Mouse (Mus musculus): ENCODE results near the gene Nf1. TPM values are rescaled to one million over a fixed set of nuclear protein-coding genes. Genes with fewer than 3 reads are reported as not detected.
"Not testable (repeated sequence)": the region's sequence is repeated elsewhere in the genome, so short reads cannot be mapped to it uniquely, and the experiment has no call there.

The Nf1 gene
- polyA plus RNA-seq (2016; fragmentation: Nextera tagmentation; extraction: Ambion mirVana) = 8.2 and 9.0 TPM in 2 replicates

GRCm38 (mm10) chr11:79339234-79339807 is at the start of gene Nf1:
Gene Nf1 (plus strand): TSS chr11:79339693.
- H3K4me3 ChIP-seq = peak within 1 kb of the TSS; percentile 99
- 0 out of 2 replicates have a peak, but pooled peaks cover 7% of the 10 kb centered on the region for H3K27me3 ChIP-seq (replicated peaks)
- peak within 1 kb of the TSS; percentile 81 for H3K27ac ChIP-seq
- no peaks in the 10 kb centered on the region for H3K9me3 ChIP-seq
- H3K4me1 ChIP-seq = peaks cover 11% of the 10 kb centered on the region
- H3K4me2 ChIP-seq (replicated peaks) = peak within 1 kb of the TSS; percentile 88
- H3K9ac ChIP-seq = peak within 1 kb of the TSS; percentile 99
- under 1% methylated on average over 47 of the region's 49 CpGs for WGBS
- peaks cover 6% of the 10 kb centered on the region; the same call in 1 of the 2 replicates for H3K36me3 ChIP-seq
- ATAC-seq (ENCODE audit: low FRiP score, low read depth) = peak; percentile 96

DNA sequence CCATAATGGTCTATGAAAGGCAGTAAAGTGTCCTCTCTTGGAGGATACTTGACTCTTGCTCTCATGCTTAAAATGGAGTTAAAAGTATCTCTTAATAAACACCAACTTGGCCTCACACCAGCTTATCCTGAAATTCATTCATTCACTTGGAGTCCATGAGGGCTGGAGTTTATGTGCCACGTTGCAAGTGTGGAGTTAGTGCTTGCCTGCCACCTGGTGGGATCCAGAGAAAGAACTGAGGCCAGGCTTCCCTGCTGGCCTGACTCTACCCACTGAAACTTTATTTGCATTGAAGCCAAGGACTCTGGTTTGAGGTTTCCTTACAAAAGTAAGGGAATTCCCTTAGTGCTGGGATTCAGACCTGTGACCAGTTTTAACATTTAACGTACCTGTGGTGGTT is 49.0 kb upstream of the Nf1 start:
- Histone ChIP-seq H3K27me3 (replicated peaks) (no peaks in the 10 kb centered on the region), H3K27ac (no peak overlapping the region), H3K4me3 (no peak overlapping the region), H3K4me2 (replicated peaks) (no peak overlapping the region), H3K4me1 (no peaks in the 10 kb centered on the region), H3K9ac (no peak overlapping the region), H3K9me3 (no peaks in the 10 kb centered on the region), H3K36me3 (no peaks in the 10 kb centered on the region)
- 57% methylated on average over 2 of the region's 2 CpGs for WGBS
- no peak for ATAC-seq (ENCODE audit: low FRiP score, low read depth)

DNA sequence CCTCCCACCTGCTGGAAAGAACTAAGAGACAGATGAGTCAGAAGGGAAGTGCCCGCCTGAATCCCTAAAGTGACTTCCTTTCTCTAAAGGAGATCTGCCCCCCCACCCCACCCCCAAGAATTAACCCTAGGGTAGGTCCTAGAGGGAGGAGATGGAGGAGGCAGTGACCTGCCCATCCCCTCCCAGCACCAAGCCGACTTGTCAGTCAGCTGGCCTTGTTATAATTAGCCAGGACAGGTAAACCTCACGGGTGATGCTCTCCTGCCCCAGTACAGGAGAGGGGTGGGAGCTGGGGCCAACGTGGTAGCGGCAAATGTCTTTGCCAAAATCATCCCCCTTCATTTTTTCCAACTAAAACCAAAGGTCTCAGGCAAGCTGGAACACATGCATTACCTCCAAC is 47.8 kb upstream of the Nf1 start:
- no peak overlapping the region for H3K4me3 ChIP-seq
- no peak overlapping the region for H3K4me2 ChIP-seq (replicated peaks)
- no peak for ATAC-seq (ENCODE audit: low FRiP score, low read depth)
- H3K27ac ChIP-seq = no peak overlapping the region
- no peaks in the 10 kb centered on the region for H3K36me3 ChIP-seq
- H3K9ac ChIP-seq = no peak overlapping the region
- no peaks in the 10 kb centered on the region for H3K9me3 ChIP-seq
- H3K4me1 ChIP-seq = no peaks in the 10 kb centered on the region
- WGBS = 75% methylated on average over 5 of the region's 5 CpGs
- H3K27me3 ChIP-seq (replicated peaks) = no peaks in the 10 kb centered on the region

DNA sequence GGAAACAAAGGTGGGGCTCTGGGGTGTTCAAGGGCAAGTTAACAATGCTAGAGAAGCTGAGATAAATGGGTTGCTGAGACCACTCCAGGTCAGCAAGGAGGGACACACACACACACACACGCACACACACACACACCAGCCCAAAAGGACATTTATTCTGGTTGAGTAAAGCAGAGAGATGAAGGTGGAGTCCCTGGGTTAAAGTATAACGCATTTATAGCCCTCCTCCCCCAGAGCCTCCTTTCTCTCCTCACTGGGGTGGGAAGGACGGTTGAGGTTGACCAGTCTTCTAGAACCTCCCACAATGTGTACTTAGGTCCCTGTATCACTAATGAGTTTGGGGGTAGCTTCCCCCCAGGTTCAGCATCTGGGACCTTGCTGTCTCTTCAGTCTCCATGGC is 47.4 kb upstream of the Nf1 start:
- no peaks in the 10 kb centered on the region for H3K9me3 ChIP-seq
- no peaks in the 10 kb centered on the region for H3K36me3 ChIP-seq
- WGBS = 48% methylated on average over 3 of the region's 3 CpGs
- H3K27ac ChIP-seq = no peak overlapping the region
- no peak overlapping the region for H3K4me3 ChIP-seq
- no peak overlapping the region for H3K9ac ChIP-seq
- H3K27me3 ChIP-seq (replicated peaks) = no peaks in the 10 kb centered on the region
- H3K4me1 ChIP-seq = no peaks in the 10 kb centered on the region
- no peak for ATAC-seq (ENCODE audit: low FRiP score, low read depth)
- no peak overlapping the region for H3K4me2 ChIP-seq (replicated peaks)

- H3K9ac ChIP-seq = no peak overlapping the region
- no peak overlapping the region for H3K4me2 ChIP-seq (replicated peaks)
- H3K36me3 ChIP-seq = no peaks in the 10 kb centered on the region
- WGBS = 90% methylated on average over 3 of the region's 3 CpGs
- H3K27me3 ChIP-seq (replicated peaks) = no peaks in the 10 kb centered on the region
- no peaks in the 10 kb centered on the region for H3K4me1 ChIP-seq
- H3K9me3 ChIP-seq = no peaks in the 10 kb centered on the region
- H3K27ac ChIP-seq = no peak overlapping the region
- H3K4me3 ChIP-seq = no peak overlapping the region
- no peak for ATAC-seq (ENCODE audit: low FRiP score, low read depth)
Measured at GRCm38 (mm10) chr11:79293025-79293424, 46.5 kb upstream of the Nf1 start.

- no peak overlapping the region for H3K4me2 ChIP-seq (replicated peaks)
- H3K4me1 ChIP-seq = no peaks in the 10 kb centered on the region
- 8% methylated on average over 1 of the region's 1 CpGs for WGBS
- H3K4me3 ChIP-seq = no peak overlapping the region
- H3K36me3 ChIP-seq = no peaks in the 10 kb centered on the region
- no peaks in the 10 kb centered on the region for H3K9me3 ChIP-seq
- no peak overlapping the region for H3K27ac ChIP-seq
- no peak overlapping the region for H3K9ac ChIP-seq
- no peaks in the 10 kb centered on the region for H3K27me3 ChIP-seq (replicated peaks)
- no peak for ATAC-seq (ENCODE audit: low FRiP score, low read depth)
Measured at GRCm38 (mm10) chr11:79293971-79294370, 45.5 kb upstream of the Nf1 start.

DNA sequence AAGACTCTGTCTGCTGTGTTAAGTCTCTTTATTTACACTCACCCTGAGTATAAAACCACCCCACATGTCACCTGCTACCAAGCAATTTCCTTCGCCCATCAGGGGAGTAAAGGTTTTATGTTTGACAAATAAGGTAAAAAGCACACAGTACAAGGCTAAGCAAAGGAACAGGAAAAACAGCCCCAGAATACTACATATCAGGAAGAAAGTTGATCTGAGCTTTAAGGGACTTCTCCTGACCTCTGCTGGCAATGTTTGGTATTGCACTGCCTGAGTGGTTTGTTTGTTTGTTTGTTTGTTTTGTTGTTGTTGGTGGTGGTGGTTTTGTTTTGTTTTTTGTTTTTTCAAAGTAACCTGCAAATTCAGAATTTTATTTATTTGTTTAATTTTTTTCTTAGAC is 43.3 kb upstream of the Nf1 start:
- Histone ChIP-seq H3K9me3 (no peaks in the 10 kb centered on the region), H3K27ac (no peak overlapping the region), H3K27me3 (replicated peaks) (no peaks in the 10 kb centered on the region), H3K4me1 (no peaks in the 10 kb centered on the region), H3K4me3 (no peak overlapping the region), H3K4me2 (replicated peaks) (no peak overlapping the region), H3K9ac (no peak overlapping the region), H3K36me3 (no peaks in the 10 kb centered on the region)
- no peak for ATAC-seq (ENCODE audit: low FRiP score, low read depth)
- WGBS = 44% methylated on average over 1 of the region's 1 CpGs

GRCm38 (mm10) chr11:79296856-79297491 is 42.5 kb upstream of the Nf1 start, which contains the start of gene Gm9964:
Gene Gm9964 (minus strand): TSS chr11:79296906.
- H3K36me3 ChIP-seq = no peaks in the 10 kb centered on the region
- 80% methylated on average over 5 of the region's 5 CpGs for WGBS
- H3K4me1 ChIP-seq = no peaks in the 10 kb centered on the region
- ATAC-seq (ENCODE audit: low FRiP score, low read depth) = no peak
- no peaks in the 10 kb centered on the region for H3K27me3 ChIP-seq (replicated peaks)
- no peak within 1 kb of the TSS for H3K9ac ChIP-seq
- no peak within 1 kb of the TSS for H3K27ac ChIP-seq
- H3K4me3 ChIP-seq = no peak within 1 kb of the TSS
- no peaks in the 10 kb centered on the region for H3K9me3 ChIP-seq
- H3K4me2 ChIP-seq (replicated peaks) = no peak within 1 kb of the TSS

DNA sequence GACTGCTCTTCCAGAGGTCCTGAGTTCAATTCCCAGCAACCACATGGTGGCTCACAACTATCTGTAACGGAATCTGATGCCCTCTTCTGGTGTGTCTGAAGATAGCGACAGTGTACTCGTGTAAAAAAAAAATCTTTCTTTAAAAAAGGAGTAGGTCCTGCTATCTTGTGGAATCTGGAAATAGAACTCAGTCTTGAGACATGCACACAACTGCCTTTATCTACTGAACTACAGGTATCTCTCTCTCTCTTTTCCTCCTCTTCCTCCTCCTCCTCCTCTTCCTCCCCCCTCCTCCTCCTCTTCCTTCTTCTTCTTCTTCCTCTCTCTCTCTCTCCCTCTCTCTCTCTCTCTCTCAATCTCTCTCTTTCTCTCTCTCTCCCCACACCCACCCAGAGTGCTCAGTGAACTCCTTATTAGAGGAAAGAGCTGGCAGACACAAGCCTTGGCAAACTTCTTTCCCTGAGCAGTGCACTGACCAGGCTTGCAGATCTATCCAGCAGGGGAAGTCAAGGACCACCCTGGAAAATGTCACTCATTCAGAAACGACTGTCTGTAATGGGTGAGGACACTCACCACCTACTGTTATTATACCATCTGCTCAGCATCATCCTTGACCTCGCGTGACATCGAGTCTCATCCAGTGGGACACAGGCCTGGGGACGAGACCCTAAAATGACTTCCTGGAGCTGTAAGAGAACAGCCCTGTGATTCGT is 39.6 kb upstream of the Nf1 start:
- Histone ChIP-seq H3K27ac (no peak overlapping the region), H3K36me3 (no peaks in the 10 kb centered on the region), H3K9me3 (no peaks in the 10 kb centered on the region), H3K4me1 (no peaks in the 10 kb centered on the region), H3K9ac (no peak overlapping the region), H3K4me3 (no peak overlapping the region), H3K27me3 (replicated peaks) (no peaks in the 10 kb centered on the region), H3K4me2 (replicated peaks) (no peak overlapping the region)
- ATAC-seq (ENCODE audit: low FRiP score, low read depth) = no peak
- 79% methylated on average over 9 of the region's 9 CpGs for WGBS

DNA sequence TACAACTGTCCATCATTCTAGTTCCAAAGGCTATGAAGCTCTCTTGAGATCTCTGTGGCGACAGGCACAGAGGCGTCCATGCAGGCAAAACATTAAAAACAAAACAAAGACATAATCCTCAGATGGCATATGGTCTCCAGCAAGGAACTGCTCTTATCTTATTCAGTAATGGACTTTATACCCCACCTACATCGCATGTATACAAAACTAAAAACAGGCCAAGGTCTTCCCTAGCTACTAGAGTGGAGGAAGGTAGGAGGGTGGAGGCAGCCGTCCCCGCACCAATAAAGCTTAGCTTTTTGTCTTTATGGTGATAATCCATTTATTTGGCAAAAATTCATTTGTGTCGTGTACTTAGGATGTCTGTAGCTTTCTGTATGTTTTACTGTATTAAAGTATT is 36.4 kb upstream of the Nf1 start:
- no peaks in the 10 kb centered on the region for H3K9me3 ChIP-seq
- no peak overlapping the region for H3K4me3 ChIP-seq
- no peak overlapping the region for H3K27ac ChIP-seq
- ATAC-seq (ENCODE audit: low FRiP score, low read depth) = no peak
- no peak overlapping the region for H3K9ac ChIP-seq
- 87% methylated on average over 6 of the region's 6 CpGs for WGBS
- H3K27me3 ChIP-seq (replicated peaks) = no peaks in the 10 kb centered on the region
- peaks cover 19% of the 10 kb centered on the region for H3K4me1 ChIP-seq
- no peak overlapping the region for H3K4me2 ChIP-seq (replicated peaks)
- H3K36me3 ChIP-seq = no peaks in the 10 kb centered on the region

- not testable (repeated sequence) for H3K9me3 ChIP-seq; ATAC-seq (ENCODE audit: low FRiP score, low read depth); H3K27ac ChIP-seq; H3K36me3 ChIP-seq; H3K4me3 ChIP-seq; H3K4me2 ChIP-seq (replicated peaks); H3K9ac ChIP-seq; H3K27me3 ChIP-seq (replicated peaks)
- WGBS = 91% methylated on average over 4 of the region's 4 CpGs
- peaks cover 25% of the 10 kb centered on the region for H3K4me1 ChIP-seq
Measured at GRCm38 (mm10) chr11:79304245-79304644, 35.2 kb upstream of the Nf1 start.

DNA sequence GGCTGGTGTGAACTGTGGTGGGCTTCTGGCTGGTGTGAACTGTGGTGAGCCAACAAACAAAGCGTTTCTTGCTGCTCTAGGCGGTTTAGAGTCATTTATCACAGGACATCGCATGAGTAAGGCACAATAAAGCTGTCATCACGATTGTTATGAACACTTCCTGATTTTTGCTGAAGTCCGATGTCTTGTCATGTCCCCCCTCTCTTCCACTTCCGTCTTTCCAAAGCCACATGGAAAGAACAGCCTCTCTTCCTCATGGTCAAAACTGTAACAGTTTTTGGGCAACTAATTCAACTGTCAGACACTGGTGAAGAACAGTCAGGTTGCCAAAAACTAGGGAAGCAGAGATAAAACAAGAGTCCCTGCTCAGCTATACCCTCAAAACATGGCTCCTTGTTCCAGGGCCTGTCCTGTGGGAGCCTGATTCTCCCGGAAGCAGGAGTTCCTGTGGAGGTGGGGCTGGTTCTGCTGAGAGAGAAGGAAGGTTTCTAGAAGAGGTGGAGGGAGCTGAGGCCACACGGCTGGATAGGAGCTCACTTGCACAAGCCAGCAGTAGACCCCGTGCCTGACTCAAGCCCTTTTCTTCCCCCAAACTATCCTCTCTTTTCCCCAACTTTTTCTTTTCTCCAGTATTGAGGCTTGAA is 33.7 kb upstream of the Nf1 start:
- WGBS = 80% methylated on average over 9 of the region's 9 CpGs
- Histone ChIP-seq H3K4me2 (replicated peaks) (no peak overlapping the region), H3K36me3 (no peaks in the 10 kb centered on the region), H3K27me3 (replicated peaks) (no peaks in the 10 kb centered on the region), H3K27ac (no peak overlapping the region), H3K9ac (no peak overlapping the region), H3K4me3 (no peak overlapping the region), H3K9me3 (no peaks in the 10 kb centered on the region), H3K4me1 (peaks cover 25% of the 10 kb centered on the region)
- no peak for ATAC-seq (ENCODE audit: low FRiP score, low read depth)

Measured in neural tube, embryonic 12.5 days (tissue).